8 mouse cellular contexts compared by ENCODE assay signal in genomic region chr4:154549961-154550393, GRCm38 (mm10).
DNase-seq lines count a peak whose midpoint lies in the region; ATAC-seq lines count a peak whose summit lies in the region.

No protein-coding gene starts in this region.

- peak; percentile 58 for ATAC-seq in megakaryocyte, adult 5-6 weeks (ENCODE audit: poor library complexity, severe bottlenecking)

- peak; percentile 50 to 55 for DNase-seq in cerebellum, postnatal 14 days
- DNase-seq in cerebellum, adult 11 months = no peak
- peak; percentile 11 for DNase-seq in CD4-positive helper T cell, adult 2 months (ENCODE audit: low read depth, low spot score)
- peak; percentile 39 to 62 for DNase-seq in frontal cortex, postnatal 14 days (ENCODE audit: low spot score in 2 of 2)
- DNase-seq in kidney, postnatal 4 days = peak; percentile 42 to 52
- DNase-seq in adrenal gland, adult 2 months = no peak
- DNase-seq in urinary bladder, adult 2 months (ENCODE audit: low spot score) = no peak

Comparison
In these comparisons a context has a peak if more than half of its experiments do, and no peak if none do; other contexts are left out.
1. DNase-seq: peak in cerebellum, postnatal 14 days (2 of 2), CD4-positive helper T cell, adult 2 months (single experiment), frontal cortex, postnatal 14 days (2 of 2) and kidney, postnatal 4 days (2 of 2); none in cerebellum, adult 11 months (single experiment), adrenal gland, adult 2 months (single experiment) and urinary bladder, adult 2 months (single experiment).